Mouse (Mus musculus) megakaryocyte, embryonic 14.5 days (primary cell): ENCODE data around the gene Lpin1.

Source experiments
- FLI1 ChIP-seq: IDR thresholded peaks from 2 replicates; pipeline ENCODE4 v1.6.1; 2012; ENCODE audit warnings: low read length, inconsistent platforms, mixed read lengths
- GATA1 ChIP-seq: IDR thresholded peaks from 3 replicates; pipeline ENCODE4 v1.6.1; 2012; ENCODE audit warnings: mixed read lengths, low read length, inconsistent platforms, borderline replicate concordance

DNA sequence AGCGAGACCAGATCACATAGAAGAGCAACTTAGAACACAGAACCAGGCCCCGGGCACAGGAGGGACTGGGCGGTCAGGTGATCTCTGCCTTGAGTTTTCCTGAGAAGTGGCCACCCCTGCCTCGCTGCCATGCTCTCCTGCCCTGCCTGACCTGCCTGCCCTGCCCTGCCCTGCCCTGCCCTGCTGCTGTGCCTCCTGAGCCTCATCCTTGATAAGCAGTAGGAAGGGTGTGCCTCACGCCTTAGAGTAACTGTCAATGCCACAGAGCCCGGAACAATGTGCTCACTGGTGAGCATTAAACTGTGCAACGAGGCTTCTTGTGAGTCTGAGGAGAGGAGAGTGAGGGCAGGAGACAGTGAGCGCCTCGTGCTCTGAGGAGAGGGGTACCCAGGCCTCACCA lies 30.5 kb downstream of the Lpin1 start:
- TF ChIP-seq GATA1 (no peak), FLI1 (no peak)
